Mouse (Mus musculus) cerebellum, adult 8-10 months (tissue): ENCODE results near the gene Sumf2.

Source experiments
- DNase-seq: peaks from one replicate; pipeline ENCODE4 v3.0.0; 2022

Gene Sumf2

DNA sequence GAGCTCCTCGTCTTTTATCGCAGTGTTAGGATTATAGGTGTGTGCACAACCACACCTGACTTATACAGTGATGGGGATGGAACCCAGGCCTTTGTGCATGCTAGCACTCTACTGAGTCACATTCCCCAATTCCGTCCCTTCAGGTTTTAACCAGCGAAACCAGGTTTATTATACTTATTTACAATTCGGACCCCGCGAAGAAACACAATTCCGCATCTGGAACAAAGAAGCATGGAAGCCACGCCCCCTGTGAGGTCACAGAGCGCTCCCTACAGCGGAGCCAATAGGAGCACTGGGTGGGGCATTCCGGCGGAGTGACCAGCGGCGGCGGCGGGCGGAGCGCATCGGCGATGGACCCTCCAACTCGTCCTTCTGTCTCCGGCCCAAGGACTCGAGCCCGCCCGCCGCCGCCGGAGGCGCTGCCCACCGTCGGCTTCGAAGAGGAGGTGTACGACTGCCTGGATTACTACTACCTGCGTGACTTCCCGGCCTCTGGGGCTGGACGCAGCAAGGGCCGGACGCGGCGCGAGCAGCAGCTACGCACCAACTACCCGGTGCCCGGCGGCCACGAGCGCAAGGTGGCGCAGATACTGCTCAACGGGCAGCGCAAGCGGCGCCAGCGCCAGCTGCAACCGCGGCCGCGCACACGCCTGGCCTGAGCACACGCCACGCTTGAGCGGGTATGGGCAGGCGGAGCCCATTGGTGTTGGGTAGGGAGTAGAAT, 61.6 kb downstream of the Sumf2 start, which contains the start of gene Nupr1l:
Nupr1l (plus strand) TSS at position 299 of the 724 bp plus-strand sequence.
- DNase-seq, result peak; percentile 83

DNA sequence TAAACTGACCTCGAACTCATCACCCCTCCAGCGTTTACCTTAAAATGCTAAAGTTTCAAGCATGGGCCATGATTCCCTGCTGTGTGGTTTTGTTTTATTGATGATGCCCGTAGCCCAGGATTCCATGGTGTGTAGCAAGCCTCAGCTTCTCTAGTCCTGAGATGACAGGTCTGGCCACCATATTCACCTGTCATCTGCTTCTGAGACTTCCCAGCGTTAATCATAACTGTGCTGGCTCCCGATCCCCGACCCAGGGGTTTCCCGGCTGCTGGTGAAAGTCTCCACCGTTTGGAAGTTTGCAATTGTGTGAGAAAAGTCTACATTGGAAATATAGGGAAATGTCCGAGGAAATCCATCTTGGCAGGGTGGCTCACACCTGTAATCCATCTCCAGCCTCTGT, 62.4 kb downstream of the Sumf2 start:
- DNase-seq, result no peak

DNA sequence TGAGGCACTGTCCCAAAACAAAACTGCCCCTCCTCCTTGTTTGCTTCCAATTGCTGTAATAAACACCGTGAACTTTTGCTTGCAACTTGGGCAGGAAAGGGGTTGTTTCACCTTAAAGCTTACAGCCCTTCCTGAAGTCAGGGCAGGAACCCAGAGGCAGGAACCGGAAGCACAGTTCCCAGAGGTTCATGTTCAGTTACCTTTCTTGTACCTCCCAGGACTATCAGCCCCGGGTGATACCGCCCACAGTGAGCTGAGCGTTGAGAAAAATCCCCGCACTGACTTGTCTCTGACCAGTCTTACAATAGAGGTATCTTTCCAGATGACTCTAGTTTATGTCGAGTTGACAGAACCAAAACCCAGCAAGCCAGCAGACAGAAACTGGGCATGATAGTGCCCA, 62.8 kb downstream of the Sumf2 start:
- DNase-seq, result no peak
